Mouse (Mus musculus) mouse trophoblast stem cell (cell line): ENCODE data around the gene Gstt2.
"Not testable (repeated sequence)": the region's sequence is repeated elsewhere in the genome, so short reads cannot be mapped to it uniquely, and the experiment has no call there.

Experiments used
- in situ Hi-C, 2 experiments: fragments of 300-500 bp; cut with MseI, MboI; formaldehyde crosslinking; loops; 2 replicates in 1 of 2; 3 replicates in 1 of 2; pipeline ENCODE4 v1.15.1; 2025

Gstt2 gene

DNA sequence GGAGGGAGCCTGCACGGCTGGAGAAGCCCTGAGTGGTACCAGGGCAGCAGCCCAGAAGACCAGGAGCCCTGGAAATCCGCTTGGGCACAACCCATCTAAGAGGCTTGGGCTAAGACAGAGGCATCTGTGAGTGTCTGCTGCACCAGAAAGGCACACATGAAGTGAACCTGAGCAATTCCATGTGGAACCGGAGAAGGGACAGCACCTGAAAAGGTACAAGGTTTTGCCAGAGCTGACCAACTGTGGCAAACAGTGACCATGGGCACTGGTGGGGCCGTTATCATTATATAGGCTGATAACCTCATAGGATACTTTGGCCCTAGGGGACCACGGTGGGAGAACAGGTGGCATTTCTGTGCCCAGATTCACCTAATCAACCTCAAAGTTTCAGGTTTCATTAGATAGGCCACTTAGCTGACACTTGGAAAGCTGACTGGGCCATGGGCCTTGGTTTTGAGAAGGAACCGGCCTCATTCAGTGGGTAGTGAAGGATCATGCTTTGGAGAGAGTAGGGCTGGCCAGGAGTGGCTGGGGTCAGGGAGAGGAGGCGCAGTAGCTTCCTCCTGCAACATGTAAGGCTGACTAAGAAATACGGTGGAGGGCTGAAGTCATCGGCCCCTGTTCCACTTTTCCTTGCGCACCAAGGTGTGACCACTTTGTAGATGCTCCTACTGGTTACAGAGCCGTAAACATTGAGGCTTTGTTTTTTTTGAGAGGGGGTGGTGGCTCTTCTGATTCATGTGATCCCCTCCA, 19.1 kb upstream of the Gstt2 start:
- in situ Hi-C loops: no loop called here

DNA sequence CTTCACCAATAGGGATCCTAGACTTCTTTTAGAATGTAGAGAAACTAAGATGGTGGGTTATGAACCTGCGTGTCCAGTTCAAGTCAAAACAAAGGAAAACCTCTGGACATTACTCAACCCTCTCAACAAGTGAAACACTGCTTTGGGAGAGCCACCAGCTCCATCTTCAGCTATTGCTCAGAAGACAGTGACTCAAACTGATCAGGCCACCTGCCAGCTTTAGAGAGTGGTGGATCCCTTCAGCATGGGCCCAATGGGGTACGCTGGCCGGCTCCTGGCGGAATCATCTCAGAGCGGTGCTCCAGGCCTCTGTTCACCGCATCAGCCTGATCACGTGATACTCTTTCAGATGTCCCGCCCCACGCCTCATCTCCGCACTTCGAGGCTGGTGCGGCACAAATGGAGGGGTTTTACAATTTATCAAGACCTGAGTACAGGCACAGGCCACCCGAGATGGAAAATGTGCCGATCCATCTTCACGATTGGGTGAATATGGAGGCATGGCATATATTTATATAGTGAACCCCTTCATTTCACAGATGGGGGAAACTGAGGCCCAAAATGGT, 18.3 kb upstream of the Gstt2 start:
- in situ Hi-C loops: no loop called here

DNA sequence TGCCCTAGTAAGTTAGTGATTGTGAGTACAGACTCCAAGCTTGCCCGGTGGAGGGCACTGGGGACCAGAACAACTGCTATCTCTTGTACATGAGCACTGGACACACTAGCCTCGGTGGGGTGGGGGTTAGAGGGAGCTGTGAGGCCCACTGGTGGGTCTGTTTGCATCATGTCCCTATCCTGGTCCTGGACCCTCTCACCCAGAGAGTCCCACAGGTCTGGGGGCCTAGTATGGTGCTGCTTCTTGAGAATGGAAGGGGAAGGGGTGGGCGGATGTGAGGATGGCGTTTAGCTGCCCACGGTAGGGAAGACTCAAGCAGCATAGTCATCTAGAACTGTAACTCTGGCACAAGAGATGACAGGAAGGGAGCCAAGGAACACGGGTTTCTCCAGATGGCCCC, 17.6 kb upstream of the Gstt2 start:
- in situ Hi-C loops: no loop called here

DNA sequence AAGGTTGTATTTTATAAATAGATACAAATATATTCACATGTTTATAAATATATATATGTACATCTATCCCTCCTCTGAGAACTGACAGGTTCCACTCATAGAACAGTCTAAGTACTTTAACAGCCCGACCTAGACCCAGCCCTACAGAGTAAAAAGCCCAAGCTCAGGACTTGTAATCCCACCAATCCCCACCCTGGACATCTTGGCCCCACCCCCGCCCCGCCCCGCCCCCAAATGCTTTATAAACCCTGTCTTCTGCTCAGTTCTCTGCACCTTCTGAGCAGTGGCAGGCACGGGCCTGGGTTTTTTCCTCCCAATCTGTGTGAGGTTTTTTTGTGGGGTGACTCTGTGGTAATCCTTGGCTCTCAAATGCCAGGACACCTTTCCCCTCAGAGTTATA, 16.9 kb upstream of the Gstt2 start:
- in situ Hi-C loops: no loop called here

DNA sequence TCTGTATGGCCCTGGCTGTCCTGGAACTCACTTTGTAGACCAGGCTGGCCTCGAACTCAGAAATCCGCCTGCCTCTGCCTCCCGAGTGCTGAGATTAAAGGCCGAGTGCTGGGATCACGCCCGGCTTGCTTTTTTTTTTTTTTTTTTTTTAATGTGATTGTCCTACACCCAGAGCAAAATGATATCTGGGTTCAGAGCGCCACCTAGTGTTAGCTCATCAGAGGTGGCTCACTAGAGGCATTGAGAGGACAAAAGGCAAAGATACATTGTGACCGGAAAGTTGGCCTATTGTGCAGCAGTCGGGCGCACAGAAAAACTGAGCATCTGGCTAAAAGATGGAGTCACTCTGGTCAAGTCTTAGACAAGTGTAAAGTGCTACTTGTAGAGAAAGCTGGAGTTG, 16.2 kb upstream of the Gstt2 start:
- in situ Hi-C loops: no loop called here

DNA sequence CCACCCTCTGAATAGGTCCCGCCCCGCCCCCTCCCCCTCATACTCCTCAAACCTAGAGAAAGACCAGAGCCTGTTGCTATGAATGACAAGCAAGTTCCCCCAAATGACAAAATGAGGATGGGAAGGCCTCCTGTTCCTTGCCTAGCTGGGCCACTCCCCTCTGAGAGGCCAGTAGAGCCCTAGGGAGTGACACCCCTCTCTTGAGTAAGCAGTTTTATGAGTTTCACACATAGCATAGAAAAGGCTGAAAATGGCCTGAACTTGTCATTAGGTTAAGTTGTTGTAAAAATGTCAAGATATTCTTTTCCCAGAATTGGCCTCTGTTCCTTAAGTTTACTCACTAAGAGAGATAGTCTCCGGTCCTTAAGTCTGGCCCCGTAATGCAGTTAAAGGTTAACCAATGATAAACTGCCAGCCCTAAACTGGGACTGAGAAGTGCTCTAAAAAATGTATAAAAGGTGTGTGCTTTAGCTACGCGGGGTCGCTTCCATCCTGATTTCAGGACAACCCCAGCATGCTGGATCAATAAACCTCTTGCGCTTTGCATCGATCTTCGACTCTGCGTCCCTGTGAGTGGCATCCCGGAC, 15.4 kb upstream of the Gstt2 start:
- in situ Hi-C loops: no loop called here

DNA sequence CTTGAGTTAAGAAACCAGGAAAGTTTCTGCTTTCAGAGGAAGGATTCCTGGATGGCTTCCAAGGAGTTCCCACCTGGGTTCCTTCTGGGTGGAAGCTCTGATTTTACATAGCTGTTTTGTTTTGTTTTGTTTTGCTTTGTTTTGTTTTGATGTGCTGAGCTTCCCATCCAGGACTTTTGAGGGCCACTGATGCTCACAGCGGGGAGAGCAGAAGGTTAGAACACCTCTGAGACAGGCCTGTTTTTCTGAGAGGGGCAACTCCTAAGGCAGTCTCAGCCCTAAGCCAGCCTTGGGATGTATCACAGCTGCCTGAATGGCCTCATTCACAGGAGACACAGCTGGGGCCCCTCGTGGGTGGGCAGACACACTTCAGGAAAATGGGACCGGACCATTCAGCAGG, 14.5 kb upstream of the Gstt2 start:
- in situ Hi-C loops: no loop called here

DNA sequence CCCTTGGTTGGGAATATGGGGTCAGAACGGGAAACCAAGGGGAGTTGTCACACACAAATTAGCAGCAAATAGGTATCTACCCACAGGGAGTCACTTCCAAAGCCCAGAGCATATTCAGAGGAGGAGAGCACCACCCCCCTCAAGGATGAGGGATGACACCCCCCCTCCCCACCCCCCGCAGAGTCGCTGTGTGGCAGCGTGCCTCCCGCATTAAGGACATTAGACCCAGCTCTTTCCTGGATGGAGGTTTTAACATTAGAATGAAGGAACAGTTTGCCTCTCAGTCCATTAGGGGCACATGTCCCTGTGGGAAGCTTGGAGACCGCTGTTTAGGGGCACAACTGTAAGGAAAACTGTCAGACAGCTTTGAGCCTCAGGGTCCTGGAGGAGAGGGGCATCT, 13.9 kb upstream of the Gstt2 start:
- in situ Hi-C loops: no loop called here

DNA sequence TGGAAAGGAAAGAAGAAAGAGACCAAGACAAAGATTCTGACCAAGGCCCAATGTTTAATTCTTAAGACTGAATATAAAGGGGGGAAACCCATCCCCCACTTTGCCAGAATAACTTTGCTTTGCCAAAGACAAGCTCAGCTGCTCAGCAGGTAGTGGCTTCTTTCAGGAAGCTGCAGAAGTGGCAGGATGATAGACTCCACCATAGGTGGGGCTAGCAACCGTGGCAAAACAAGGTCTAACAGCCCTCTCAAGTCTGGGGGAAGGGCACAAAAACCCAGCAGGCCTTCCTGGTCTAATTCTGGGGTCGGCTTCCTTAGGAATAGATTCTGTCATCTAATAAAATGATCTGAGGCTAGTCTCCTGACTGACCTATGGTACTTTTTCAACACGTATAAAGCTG, 11.2 kb upstream of the Gstt2 start:
- in situ Hi-C loops: no loop called here

DNA sequence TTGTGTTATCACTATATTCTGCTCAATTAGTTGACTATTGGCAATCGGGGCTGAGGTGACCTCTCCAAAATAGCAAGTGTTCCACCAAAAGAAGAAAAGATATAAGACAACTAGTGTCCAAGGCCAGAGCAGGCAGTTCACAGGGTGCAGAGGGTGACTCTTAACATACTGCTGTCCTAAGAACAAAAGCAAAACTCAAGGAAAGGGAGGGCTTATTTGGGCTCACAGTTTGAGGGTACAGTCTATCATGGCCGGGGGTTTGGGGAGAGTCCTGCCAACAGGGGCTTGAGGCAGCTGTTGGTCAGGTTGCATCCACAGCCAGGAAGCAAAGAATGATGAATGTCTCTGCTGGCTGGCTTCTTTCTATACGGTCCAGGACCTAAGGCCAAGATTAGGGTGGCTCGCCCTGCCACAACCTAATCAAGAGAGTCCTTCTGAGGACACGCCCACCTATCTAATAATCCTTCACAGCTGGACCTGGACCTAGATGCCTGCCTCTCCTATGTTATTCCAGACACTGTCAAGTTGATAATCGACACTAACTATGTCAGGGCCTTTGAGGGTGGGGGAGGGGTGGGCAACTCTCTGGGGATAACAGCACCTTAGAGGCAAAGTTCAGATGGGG, 8.2 kb upstream of the Gstt2 start:
- in situ Hi-C loops: no loop called here

DNA sequence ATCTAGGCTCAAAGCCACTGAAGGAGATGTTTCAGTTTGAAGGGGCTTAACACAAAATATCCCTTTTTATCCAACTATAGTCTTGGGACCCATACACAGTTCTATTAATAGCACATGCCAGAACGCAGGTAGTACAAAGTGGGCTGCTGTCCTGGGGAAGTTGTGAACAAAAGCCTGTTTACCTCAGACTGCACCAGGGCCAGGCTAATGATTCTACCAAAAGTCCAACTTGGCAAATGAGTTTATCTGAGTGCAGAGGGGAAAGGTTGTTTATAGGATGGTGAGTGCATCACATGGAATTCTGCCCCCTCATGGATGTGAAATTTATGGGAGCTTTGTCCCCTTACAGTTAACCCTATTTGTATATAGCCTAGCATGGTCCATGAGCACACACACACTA, 7.6 kb upstream of the Gstt2 start:
- in situ Hi-C loops: no loop called here

DNA sequence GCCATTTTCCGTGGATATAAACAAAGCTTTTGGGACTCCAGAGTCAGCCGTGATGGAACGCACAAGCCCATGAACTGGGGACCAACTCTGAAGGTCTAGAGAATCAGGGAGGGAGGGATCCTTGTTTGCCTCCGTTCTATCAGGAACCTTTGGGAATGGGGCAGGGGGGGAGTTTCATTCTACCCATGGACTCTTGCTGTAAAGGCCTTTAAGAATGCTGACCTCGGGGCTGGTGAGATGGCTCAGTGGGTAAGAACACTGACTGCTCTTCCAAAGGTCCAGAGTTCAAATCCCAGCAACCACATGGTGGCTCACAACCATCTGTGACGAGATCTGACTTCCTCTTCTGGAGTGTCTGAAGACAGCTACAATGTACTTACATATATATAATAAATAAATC, 6.7 kb upstream of the Gstt2 start:
- in situ Hi-C loops: not testable (repeated sequence)

DNA sequence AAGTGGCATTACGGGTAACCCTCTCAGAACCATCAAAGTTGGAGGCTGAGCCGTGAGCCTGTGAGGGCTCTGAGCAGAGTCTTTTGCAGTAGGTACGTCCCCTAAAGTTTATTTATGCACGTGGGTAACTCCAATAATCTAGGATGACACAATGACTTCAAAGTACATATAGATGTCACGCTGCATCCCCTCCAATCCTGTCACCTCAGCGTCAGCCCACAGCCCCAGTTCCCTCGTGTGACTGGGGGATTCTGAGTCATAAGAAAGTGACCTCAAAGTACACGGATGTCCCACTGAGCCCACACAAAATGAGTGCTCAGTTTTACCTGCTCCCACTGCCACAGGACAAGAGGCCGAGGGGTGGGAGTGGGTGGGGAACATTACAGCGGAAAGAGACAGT, 1.9 kb upstream of the Gstt2 start:
- in situ Hi-C loops: no loop called here

DNA sequence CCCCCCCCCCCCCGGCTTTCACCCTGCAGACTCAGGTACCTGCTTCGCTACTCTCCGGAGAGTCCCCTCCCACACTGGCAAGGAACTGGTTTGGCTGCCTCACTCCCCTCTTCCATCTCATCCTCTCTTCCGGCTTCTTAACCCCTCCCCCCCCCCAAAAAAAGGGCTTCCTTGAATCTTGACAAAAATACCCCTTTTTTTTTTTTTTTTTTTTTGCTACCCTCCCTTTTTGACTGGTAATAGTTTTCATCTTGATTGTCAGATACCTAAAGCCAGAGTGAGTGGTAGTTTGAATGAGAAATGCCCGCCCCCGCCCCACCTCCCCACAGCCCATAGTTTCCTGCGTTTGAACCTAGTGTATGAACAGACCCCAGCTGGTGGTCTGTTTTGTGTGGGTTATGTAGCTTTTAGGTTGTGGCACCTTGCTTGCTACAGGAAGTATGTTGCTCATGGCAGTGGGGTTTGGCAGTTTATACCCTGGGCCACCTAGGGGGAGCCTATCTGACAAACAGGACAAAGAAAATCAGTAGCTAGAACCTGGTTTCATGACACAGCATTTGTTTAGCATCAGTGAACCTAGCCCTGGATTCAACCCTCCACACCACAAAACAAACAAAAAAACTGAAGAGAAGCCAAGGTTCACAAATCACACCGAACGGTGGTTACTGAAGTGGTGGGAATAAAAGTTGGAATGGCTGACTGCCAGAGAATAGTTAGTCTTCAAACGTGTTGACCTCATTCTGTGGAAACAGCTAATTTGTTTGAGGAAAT, 1.3 kb downstream of the Gstt2 start:
- in situ Hi-C loops: no loop called here

DNA sequence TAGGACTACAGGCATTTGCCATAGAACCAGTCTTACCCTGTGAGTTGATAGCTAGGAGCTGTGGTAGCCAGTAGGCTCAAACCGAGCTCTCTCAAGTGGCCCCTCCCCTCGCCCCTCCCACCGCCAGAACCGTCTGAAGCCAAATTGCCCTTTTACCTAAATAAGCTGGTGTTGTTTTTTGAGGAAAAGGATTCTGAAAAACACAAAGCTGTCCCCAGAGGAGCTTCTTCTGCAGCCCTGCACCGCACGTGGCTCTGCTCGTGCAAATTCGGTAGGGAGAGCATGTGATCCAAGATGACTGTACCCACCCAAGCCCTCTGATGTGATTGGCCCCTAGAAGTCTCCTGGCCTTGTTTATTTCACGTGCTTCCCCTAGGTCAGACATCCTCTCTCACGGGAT, 1.9 kb downstream of the Gstt2 start:
- in situ Hi-C loops: no loop called here

DNA sequence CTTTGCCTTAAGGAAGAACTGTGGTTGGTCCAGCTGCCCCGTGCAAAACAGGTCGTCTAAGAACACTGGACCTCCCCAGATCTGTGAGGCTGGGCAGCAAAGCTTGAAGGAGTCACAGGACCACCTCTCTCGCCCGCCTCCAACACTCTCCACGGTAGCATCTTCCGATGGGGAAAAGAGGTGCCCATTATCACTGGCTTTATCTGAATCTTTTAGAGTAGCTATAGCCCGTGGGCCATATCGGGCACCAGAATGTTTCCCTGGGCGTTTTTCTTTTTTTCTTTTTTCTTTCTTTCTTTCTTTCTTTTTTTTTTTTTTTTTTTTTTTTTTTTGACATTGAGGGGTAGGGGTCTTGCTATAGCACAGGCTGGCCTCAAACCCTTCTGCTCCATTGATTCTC, 2.5 kb downstream of the Gstt2 start:
- in situ Hi-C loops: no loop called here

DNA sequence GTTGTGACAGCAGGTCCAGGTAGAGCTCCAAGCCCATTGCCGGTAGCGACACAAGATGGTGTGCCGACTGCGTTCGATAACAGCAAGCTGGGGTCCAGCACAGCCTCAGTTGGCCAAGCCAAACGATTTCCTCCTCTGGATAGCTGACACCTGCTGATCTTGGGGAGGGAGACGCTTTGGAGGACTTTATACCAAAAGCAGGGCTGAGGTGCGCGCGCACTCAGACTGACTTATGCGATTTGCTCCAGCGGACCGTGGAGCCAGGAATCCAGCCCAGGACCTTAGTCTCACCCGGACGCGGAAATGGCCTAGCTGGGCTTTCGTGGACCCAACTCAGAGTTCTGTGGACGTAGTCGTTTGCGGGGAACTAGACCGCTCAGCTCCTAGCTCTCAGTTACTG, 3.0 kb downstream of the Gstt2 start:
- in situ Hi-C loops: no loop called here

DNA sequence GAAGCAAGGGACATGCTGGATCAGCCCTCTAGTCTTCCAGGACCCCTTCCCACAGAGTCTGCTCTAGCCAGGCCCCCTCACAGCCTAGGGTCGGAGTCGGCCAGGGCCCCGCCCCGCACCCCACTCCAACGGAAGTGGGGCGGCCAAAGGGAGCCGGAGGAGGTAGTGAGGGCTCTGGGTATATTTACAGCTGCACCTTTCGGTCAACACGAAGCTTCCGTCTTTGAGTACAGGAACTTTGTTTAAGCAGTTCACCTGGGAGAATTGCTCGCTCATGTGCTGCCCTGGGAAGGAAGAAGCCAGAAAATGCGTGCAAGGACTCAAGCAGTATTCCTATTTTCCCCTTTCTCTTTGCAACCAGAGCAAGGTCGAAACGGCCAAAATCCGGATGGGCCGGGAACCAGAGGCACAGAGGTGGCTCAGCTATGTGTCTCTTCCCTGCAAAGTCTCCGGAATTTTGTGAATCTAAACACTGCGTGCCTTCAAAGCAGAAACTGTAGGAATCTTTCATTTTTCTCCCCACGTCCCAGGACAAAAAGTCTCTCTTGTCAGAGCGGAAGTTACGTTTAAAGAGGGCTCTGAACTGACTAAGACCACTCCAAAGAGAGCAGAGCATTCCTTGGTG, 3.7 kb downstream of the Gstt2 start:
- in situ Hi-C loops: no loop called here

DNA sequence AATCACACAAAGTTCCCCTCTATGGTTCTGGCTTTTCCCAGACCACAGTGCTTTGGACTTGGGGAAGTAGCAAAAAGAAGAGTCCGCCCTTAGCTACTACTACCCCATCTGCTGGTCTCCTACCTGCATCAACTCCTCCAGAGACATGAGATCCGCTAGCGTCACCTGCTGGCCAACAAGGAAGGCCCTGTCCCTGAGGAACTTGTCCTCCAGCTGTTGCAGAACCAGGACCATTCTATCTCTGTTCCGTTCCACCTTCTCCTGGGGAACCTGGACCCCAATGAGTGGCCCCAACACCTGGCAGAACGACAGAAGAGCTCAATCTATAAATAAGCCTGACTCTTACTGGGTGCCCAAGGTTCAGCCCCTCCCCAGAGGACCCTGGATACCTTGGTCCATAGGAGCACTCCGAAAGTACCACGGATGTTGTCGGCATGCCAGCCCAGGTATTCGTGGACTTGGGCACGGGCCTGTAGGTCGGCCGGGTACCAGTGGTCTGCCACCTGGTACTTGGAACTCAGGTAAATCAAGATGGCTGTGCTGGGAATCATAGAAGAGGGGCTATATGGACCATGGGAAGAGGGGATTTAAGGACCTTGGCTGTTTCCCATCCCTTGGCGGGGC, 4.8 kb downstream of the Gstt2 start:
- in situ Hi-C loops: no loop called here

DNA sequence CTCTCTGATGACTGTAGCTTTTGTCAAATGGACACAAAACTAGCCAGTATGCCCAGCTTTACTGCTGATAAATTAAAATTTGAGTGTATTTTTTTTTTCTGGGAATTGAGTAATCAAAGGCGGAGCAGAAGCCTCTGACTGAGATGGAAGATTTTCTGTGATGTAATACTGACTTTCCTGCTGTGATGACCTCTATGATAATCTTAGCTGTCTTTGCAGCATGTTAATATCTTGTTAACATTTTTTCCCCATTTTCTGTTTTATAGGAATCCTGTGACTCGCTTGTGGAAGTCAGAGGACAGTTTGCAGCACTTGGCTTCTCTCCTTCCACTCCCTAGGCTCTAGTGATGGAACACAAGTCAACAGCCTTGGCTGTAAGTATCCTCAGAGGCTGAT, 7.0 kb downstream of the Gstt2 start:
- in situ Hi-C loops: no loop called here

DNA sequence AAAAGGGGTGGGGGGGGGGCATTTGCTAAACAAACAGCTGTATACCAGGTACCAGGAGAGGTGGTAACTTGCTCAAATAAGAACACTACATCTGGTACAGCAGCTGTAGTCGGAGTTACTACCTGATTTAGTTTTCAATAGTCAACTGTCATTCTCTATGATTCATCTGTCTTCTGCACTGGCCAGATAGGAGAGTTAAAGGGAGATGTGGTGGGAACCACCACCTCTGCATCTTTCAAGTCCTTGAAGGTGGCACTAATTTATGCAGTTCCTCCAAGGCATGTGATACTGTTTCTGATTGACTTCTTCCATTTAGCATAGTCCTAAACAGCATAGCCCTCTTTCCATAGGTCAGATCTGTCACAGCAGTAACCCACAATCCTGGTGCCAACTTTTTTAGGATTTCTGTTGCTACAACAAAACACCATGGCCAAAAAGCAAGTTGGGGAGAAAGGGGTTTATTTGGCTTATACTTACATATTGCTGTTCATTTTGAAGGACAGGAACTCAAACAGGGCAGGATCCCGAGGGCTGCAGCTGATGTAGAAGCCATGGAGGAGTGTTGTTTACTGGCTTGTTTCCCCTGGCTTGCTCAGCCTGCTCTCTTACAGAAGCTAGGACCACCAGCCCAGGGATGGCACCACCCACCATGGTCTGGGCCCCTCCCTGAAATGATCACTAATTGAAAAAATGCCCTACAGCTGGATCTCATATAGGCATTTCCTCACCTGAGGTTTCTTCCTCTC, 7.5 kb downstream of the Gstt2 start:
- in situ Hi-C loops: no loop called here
